Mouse (Mus musculus): ENCODE data around the gene Ccdc30. TPM values are rescaled to one million over a fixed set of nuclear protein-coding genes. Genes with fewer than 3 reads are reported as not detected.

The Ccdc30 gene
- polyA plus RNA-seq, 1 experiment from 2014 or later, result 7.5 TPM

- Histone ChIP-seq H3K27me3 (no peaks in the 10 kb centered on the region), H3K4me2 (replicated peaks) (no peak overlapping the region), H3K27ac (no peak overlapping the region), H3K9me3 (no peaks in the 10 kb centered on the region), H3K4me1 (0 out of 2 replicates have a peak, but pooled peaks cover 5% of the 10 kb centered on the region), H3K4me3 (no peak overlapping the region), H3K36me3 (no peaks in the 10 kb centered on the region), H3K9ac (no peak overlapping the region)
- no peak for ATAC-seq (ENCODE audit: low FRiP score, low read depth)
- WGBS, result 39% methylated on average over 6 of the region's 6 CpGs
Observed at GRCm38 (mm10) chr4:119442539-119442938, 27.2 kb upstream of the Ccdc30 start.

GRCm38 (mm10) chr4:119441836-119442235 is 26.5 kb upstream of the Ccdc30 start:
- ATAC-seq (ENCODE audit: low FRiP score, low read depth), result no peak
- no peaks in the 10 kb centered on the region for H3K9me3 ChIP-seq
- no peaks in the 10 kb centered on the region for H3K36me3 ChIP-seq
- H3K27me3 ChIP-seq, result no peaks in the 10 kb centered on the region
- no peak overlapping the region for H3K4me3 ChIP-seq
- H3K27ac ChIP-seq, result no peak overlapping the region
- WGBS, result 89% methylated on average over 4 of the region's 4 CpGs
- H3K4me2 ChIP-seq (replicated peaks), result no peak overlapping the region
- no peak overlapping the region for H3K9ac ChIP-seq
- H3K4me1 ChIP-seq, result 0 out of 2 replicates have a peak, but pooled peaks cover 5% of the 10 kb centered on the region

- Histone ChIP-seq H3K27ac (no peak overlapping the region), H3K36me3 (no peaks in the 10 kb centered on the region), H3K4me1 (0 out of 2 replicates have a peak, but pooled peaks cover 5% of the 10 kb centered on the region), H3K9ac (no peak overlapping the region), H3K9me3 (peaks cover 8% of the 10 kb centered on the region; the same call in 1 of the 2 replicates), H3K4me2 (replicated peaks) (no peak overlapping the region), H3K27me3 (no peaks in the 10 kb centered on the region), H3K4me3 (no peak overlapping the region)
- 85% methylated on average over 2 of the region's 2 CpGs for WGBS
- no peak for ATAC-seq (ENCODE audit: low FRiP score, low read depth)
Observed at GRCm38 (mm10) chr4:119437936-119438335, 22.6 kb upstream of the Ccdc30 start.

GRCm38 (mm10) chr4:119430678-119431077 is 15.4 kb upstream of the Ccdc30 start:
- 33% methylated on average over 5 of the region's 5 CpGs for WGBS
- Histone ChIP-seq H3K4me2 (replicated peaks) (no peak overlapping the region), H3K4me1 (no peaks in the 10 kb centered on the region), H3K9ac (no peak overlapping the region), H3K36me3 (no peaks in the 10 kb centered on the region), H3K9me3 (peaks cover 3% of the 10 kb centered on the region; the same call in 1 of the 2 replicates), H3K27me3 (no peaks in the 10 kb centered on the region), H3K4me3 (no peak overlapping the region), H3K27ac (no peak overlapping the region)
- no peak for ATAC-seq (ENCODE audit: low FRiP score, low read depth)

- H3K36me3 ChIP-seq, result no peaks in the 10 kb centered on the region
Observed at GRCm38 (mm10) chr4:119427680-119428079, 12.4 kb upstream of the Ccdc30 start.

GRCm38 (mm10) chr4:119425601-119426000 is 10.3 kb upstream of the Ccdc30 start:
- ATAC-seq (ENCODE audit: low FRiP score, low read depth), result no peak
- no peak overlapping the region for H3K4me3 ChIP-seq

More at GRCm38 (mm10) chr4:119427680-119428079, 12.4 kb upstream of the Ccdc30 start:
- no peak for ATAC-seq (ENCODE audit: low FRiP score, low read depth)
- WGBS, result 43% methylated on average over 2 of the region's 2 CpGs
- H3K4me3 ChIP-seq, result no peak overlapping the region
- peaks cover 8% of the 10 kb centered on the region for H3K4me1 ChIP-seq
- no peaks in the 10 kb centered on the region for H3K9me3 ChIP-seq
- H3K4me2 ChIP-seq (replicated peaks), result no peak overlapping the region
- H3K27me3 ChIP-seq, result no peaks in the 10 kb centered on the region
- H3K27ac ChIP-seq, result no peak overlapping the region
- H3K9ac ChIP-seq, result no peak overlapping the region

GRCm38 (mm10) chr4:119425077-119425476 is 9.8 kb upstream of the Ccdc30 start:
- Histone ChIP-seq H3K4me3 (no peak overlapping the region), H3K9ac (no peak overlapping the region), H3K27ac (no peak overlapping the region), H3K4me2 (replicated peaks) (no peak overlapping the region), H3K4me1 (peaks cover 19% of the 10 kb centered on the region), H3K36me3 (no peaks in the 10 kb centered on the region), H3K27me3 (no peaks in the 10 kb centered on the region), H3K9me3 (no peaks in the 10 kb centered on the region)
- 83% methylated on average over 2 of the region's 2 CpGs for WGBS
- ATAC-seq (ENCODE audit: low FRiP score, low read depth), result no peak

More at GRCm38 (mm10) chr4:119425601-119426000, 10.3 kb upstream of the Ccdc30 start:
- Histone ChIP-seq H3K27ac (no peak overlapping the region), H3K27me3 (no peaks in the 10 kb centered on the region), H3K36me3 (no peaks in the 10 kb centered on the region), H3K9ac (no peak overlapping the region), H3K4me1 (peaks cover 19% of the 10 kb centered on the region), H3K4me2 (replicated peaks) (no peak overlapping the region), H3K9me3 (no peaks in the 10 kb centered on the region)
- WGBS, result 53% methylated on average over 2 of the region's 2 CpGs

GRCm38 (mm10) chr4:119422294-119422964 is 7.1 kb upstream of the Ccdc30 start, which contains the start of the genes Ppcs and Zmynd12:
TSS of gene Ppcs (minus strand) at chr4:119422420.
TSS of gene Zmynd12 (plus strand) at chr4:119422814.
- peak; percentile 94 for ATAC-seq (ENCODE audit: low FRiP score, low read depth)
- no peaks in the 10 kb centered on the region for H3K27me3 ChIP-seq
- peaks cover 19% of the 10 kb centered on the region for H3K4me1 ChIP-seq
- peak within 1 kb of the TSS; percentile 85 for H3K27ac ChIP-seq
- peak within 1 kb of the TSS; percentile 92 for H3K4me2 ChIP-seq (replicated peaks)
- H3K4me3 ChIP-seq, result peak within 1 kb of the TSS; percentile 73
- H3K9ac ChIP-seq, result peak within 1 kb of the TSS; percentile 90
- WGBS, result under 1% methylated on average over 52 of the region's 52 CpGs
- peaks cover 9% of the 10 kb centered on the region for H3K36me3 ChIP-seq
- no peaks in the 10 kb centered on the region for H3K9me3 ChIP-seq

- H3K9ac ChIP-seq, result peak overlapping the region; percentile 90
- peak overlapping the region; percentile 85 for H3K27ac ChIP-seq
- no peaks in the 10 kb centered on the region for H3K9me3 ChIP-seq
- WGBS, result under 1% methylated on average over 31 of the region's 31 CpGs
- H3K27me3 ChIP-seq, result no peaks in the 10 kb centered on the region
- peak; percentile 58 for ATAC-seq (ENCODE audit: low FRiP score, low read depth)
- peak overlapping the region; percentile 92 for H3K4me2 ChIP-seq (replicated peaks)
- H3K4me3 ChIP-seq, result peak overlapping the region; percentile 73
- peaks cover 19% of the 10 kb centered on the region for H3K4me1 ChIP-seq
- peaks cover 9% of the 10 kb centered on the region for H3K36me3 ChIP-seq
Observed at GRCm38 (mm10) chr4:119421921-119422293, 6.6 kb upstream of the Ccdc30 start.

GRCm38 (mm10) chr4:119421191-119421590 is 5.9 kb upstream of the Ccdc30 start:
- peak overlapping the region; percentile 92 for H3K4me2 ChIP-seq (replicated peaks)
- ATAC-seq (ENCODE audit: low FRiP score, low read depth), result no peak
- no peak overlapping the region for H3K27ac ChIP-seq
- peaks cover 19% of the 10 kb centered on the region for H3K4me1 ChIP-seq
- 63% methylated on average over 3 of the region's 3 CpGs for WGBS
- peak overlapping the region; percentile 73 for H3K4me3 ChIP-seq
- peak overlapping the region; percentile 90 for H3K9ac ChIP-seq
- no peaks in the 10 kb centered on the region for H3K9me3 ChIP-seq
- no peaks in the 10 kb centered on the region for H3K27me3 ChIP-seq
- peaks cover 9% of the 10 kb centered on the region for H3K36me3 ChIP-seq

GRCm38 (mm10) chr4:119417894-119418293 is 2.6 kb upstream of the Ccdc30 start:
- Histone ChIP-seq H3K4me2 (replicated peaks) (no peak overlapping the region), H3K4me3 (no peak overlapping the region), H3K27me3 (no peaks in the 10 kb centered on the region), H3K9me3 (no peaks in the 10 kb centered on the region), H3K4me1 (peaks cover 20% of the 10 kb centered on the region), H3K9ac (no peak overlapping the region), H3K36me3 (peaks cover 9% of the 10 kb centered on the region), H3K27ac (no peak overlapping the region)
- no peak for ATAC-seq (ENCODE audit: low FRiP score, low read depth)
- WGBS, result 88% methylated on average over 3 of the region's 3 CpGs

GRCm38 (mm10) chr4:119417270-119417669 is 1.9 kb upstream of the Ccdc30 start:
- peaks cover 9% of the 10 kb centered on the region for H3K36me3 ChIP-seq
- H3K4me1 ChIP-seq, result peaks cover 23% of the 10 kb centered on the region
- no peak overlapping the region for H3K4me2 ChIP-seq (replicated peaks)
- no peak overlapping the region for H3K9ac ChIP-seq
- H3K27me3 ChIP-seq, result no peaks in the 10 kb centered on the region
- no peak overlapping the region for H3K4me3 ChIP-seq
- no peak for ATAC-seq (ENCODE audit: low FRiP score, low read depth)
- H3K9me3 ChIP-seq, result no peaks in the 10 kb centered on the region
- WGBS, result 79% methylated on average over 3 of the region's 3 CpGs
- no peak overlapping the region for H3K27ac ChIP-seq

Measured in limb, embryonic 13.5 days (tissue).